Mouse (Mus musculus) spleen, adult 2 months (tissue): ENCODE measurements around the gene Cct5.

Experiments
- CTCF ChIP-seq: fragments of 200-500 bp; IDR thresholded peaks from 2 replicates; pipeline ENCODE4 v1.5.1; 2011; ENCODE audit warnings: mild to moderate bottlenecking, inconsistent platforms; ENCODE audit not compliant: insufficient read depth, insufficient read length, insufficient replicate concordance; ENCODE audit errors: extremely low read depth
- POLR2A ChIP-seq: fragments of 200-500 bp; IDR thresholded peaks from 2 replicates; pipeline ENCODE4 v1.6.1; 2011; ENCODE audit warnings: low read depth, low read length, inconsistent platforms

DNA sequence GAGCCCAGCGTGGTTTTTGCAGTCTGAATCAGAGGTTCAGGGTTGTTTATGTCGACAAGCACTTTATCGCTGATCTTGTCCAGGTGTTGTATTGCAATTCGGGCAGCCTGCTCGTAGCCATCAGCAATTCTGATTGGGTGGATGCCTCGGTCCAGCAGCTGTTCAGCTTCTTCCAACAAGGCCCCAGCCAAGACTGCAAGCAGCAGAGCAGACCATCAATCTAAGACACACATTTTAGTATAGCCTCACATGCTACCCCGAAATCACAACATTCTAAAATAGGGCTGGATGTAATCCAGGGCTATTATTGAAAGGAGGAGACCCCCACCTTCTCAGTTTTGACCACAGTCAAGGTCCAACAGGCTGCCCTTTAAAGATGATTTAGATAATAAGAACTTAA, 6.0 kb downstream of the Cct5 start:
- no peak for TF ChIP-seq CTCF
- TF ChIP-seq POLR2A: no peak
